Mouse (Mus musculus): ENCODE measurements at regions not wholly inside any gene's neighbourhood (a gene's known extent, or its start where the extent isn't known, plus 50 kb on each side); places are given as distances from the start of the nearest gene placed in this dataset.

DNA sequence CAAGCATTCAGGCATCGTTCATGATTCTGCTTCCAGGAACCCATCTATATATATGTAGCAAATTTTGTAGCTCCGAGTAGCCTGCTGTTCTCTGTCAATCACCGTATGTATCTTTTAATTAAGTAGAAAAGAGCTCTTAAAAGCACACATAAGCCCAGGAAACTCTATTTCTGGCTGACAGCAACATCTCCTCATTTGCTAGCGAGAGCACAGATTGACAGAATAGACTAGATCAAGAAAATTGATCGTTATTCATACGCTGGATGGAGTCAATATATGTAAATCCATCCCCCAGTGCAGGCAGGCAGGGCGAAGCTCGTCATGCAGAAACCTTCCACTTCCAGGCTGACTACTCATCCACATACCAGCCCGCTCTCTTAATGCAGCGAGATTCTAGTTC is 185.6 kb downstream of the Tmem26 start:
- Histone ChIP-seq H3K4me2 (no peak overlapping the region), H3K9ac (ENCODE audit: low read depth, low read length) (no peak overlapping the region), H3K27me3 (ENCODE audit: control insufficient read depth, insufficient read depth, low read length) (no peaks in the 10 kb centered on the region), H3K4me1 (ENCODE audit: control insufficient read depth, insufficient read depth, low read length) (no peaks in the 10 kb centered on the region), H3K4me3 (ENCODE audit: low read depth, low read length) (no peak overlapping the region), H3K36me3 (ENCODE audit: control insufficient read depth, insufficient read depth, low read length) (no peaks in the 10 kb centered on the region), H3K27ac (ENCODE audit: low read depth, low read length) (no peak overlapping the region), H3K9me3 (replicated peaks; ENCODE audit: control insufficient read depth, low read length) (no peaks in the 10 kb centered on the region)
- WGBS (ENCODE audit: insufficient replicate concordance): 77% methylated on average over 10 of the region's 10 CpGs
- no peak for ATAC-seq (replicated peaks; ENCODE audit: insufficient number of reproducible peaks, low FRiP score, low TSS enrichment)

DNA sequence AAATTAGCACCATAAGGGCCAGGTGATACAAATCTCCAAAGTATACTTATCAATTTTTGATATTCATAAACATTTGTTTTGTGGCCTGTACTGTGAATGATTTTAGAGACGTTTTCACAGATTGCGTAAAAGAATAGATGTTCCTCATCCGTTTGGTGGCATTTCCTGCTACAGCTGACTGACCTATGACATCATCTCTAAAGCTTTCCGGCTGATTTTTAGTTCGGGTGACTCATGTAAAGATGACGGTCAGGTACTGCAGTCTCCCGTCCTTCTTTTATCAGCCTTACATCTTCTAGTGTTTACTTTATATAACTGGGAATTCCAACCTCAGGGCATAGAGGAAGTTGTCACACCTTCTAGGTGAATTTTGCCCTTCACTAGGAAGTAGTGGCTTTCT is 192.7 kb downstream of the Tmem26 start:
- no peak for ATAC-seq (replicated peaks; ENCODE audit: insufficient number of reproducible peaks, low FRiP score, low TSS enrichment)
- WGBS (ENCODE audit: insufficient replicate concordance): 51% methylated on average over 7 of the region's 7 CpGs
- H3K27me3 ChIP-seq (ENCODE audit: control insufficient read depth, insufficient read depth, low read length): no peaks in the 10 kb centered on the region
- no peaks in the 10 kb centered on the region for H3K36me3 ChIP-seq (ENCODE audit: control insufficient read depth, insufficient read depth, low read length)
- no peak overlapping the region for H3K4me3 ChIP-seq (ENCODE audit: low read depth, low read length)
- no peaks in the 10 kb centered on the region for H3K9me3 ChIP-seq (replicated peaks; ENCODE audit: control insufficient read depth, low read length)
- H3K27ac ChIP-seq (ENCODE audit: low read depth, low read length): no peak overlapping the region
- no peak overlapping the region for H3K4me2 ChIP-seq
- no peak overlapping the region for H3K9ac ChIP-seq (ENCODE audit: low read depth, low read length)
- H3K4me1 ChIP-seq (ENCODE audit: control insufficient read depth, insufficient read depth, low read length): no peaks in the 10 kb centered on the region

DNA sequence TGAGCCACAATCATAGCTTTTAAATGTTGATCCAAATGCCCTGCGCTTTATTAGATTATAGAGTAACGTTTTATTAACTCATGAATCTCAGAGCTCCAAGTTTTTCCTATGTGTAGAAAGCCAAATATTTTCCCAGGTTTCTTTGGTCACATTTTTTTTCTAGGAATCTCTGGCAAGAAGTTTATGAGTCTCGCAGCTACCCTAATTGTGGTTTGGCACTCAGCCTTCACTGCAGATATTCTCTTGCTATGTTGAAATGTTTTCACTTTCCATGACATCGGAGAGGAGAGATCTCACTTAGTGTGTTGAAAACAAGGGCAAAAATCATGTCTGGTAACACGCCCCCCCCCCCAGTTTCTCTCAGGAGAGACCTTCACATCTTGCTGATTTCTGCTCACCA is 212.4 kb downstream of the Tmem26 start:
- no peak overlapping the region for H3K4me2 ChIP-seq
- no peaks in the 10 kb centered on the region for H3K4me1 ChIP-seq (ENCODE audit: control insufficient read depth, insufficient read depth, low read length)
- whole genome bisulfite sequencing (ENCODE audit: insufficient replicate concordance): 69% methylated on average over 5 of the region's 5 CpGs
- no peak overlapping the region for H3K27ac ChIP-seq (ENCODE audit: low read depth, low read length)
- H3K9ac ChIP-seq (ENCODE audit: low read depth, low read length): no peak overlapping the region
- no peak overlapping the region for H3K4me3 ChIP-seq (ENCODE audit: low read depth, low read length)
- H3K36me3 ChIP-seq (ENCODE audit: control insufficient read depth, insufficient read depth, low read length): no peaks in the 10 kb centered on the region
- H3K9me3 ChIP-seq (replicated peaks; ENCODE audit: control insufficient read depth, low read length): no peaks in the 10 kb centered on the region
- H3K27me3 ChIP-seq (ENCODE audit: control insufficient read depth, insufficient read depth, low read length): no peaks in the 10 kb centered on the region
- no peak for ATAC-seq (replicated peaks; ENCODE audit: insufficient number of reproducible peaks, low FRiP score, low TSS enrichment)

DNA sequence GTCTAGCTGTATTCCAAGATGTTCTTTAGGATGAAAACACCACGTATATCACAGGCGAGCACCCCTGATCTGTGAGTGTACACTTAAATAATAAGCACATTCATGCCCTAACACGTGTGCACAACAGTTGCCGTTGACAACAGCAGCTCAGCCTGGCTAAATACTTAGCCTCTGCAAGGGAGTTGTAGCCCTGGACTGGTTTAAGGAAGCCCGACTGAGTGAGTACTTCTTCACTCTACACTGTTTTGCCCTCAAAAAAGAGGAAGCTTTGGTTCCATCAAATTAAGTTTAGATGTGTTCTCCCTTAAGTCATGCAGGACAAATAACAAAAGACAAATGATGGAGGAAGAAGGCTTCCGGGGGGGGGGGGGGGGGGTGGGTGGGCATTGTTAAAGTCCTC is 208.0 kb upstream of the Rhobtb1 start:
- 85% methylated on average over 6 of the region's 6 CpGs for whole genome bisulfite sequencing (ENCODE audit: insufficient replicate concordance)
- Histone ChIP-seq H3K27me3 (ENCODE audit: control insufficient read depth, insufficient read depth, low read length) (no peaks in the 10 kb centered on the region), H3K9me3 (replicated peaks; ENCODE audit: control insufficient read depth, low read length) (no peaks in the 10 kb centered on the region), H3K4me1 (ENCODE audit: control insufficient read depth, insufficient read depth, low read length) (no peaks in the 10 kb centered on the region), H3K4me3 (ENCODE audit: low read depth, low read length) (no peak overlapping the region), H3K9ac (ENCODE audit: low read depth, low read length) (no peak overlapping the region), H3K36me3 (ENCODE audit: control insufficient read depth, insufficient read depth, low read length) (no peaks in the 10 kb centered on the region), H3K4me2 (no peak overlapping the region), H3K27ac (ENCODE audit: low read depth, low read length) (no peak overlapping the region)
- no peak for ATAC-seq (replicated peaks; ENCODE audit: insufficient number of reproducible peaks, low FRiP score, low TSS enrichment)

DNA sequence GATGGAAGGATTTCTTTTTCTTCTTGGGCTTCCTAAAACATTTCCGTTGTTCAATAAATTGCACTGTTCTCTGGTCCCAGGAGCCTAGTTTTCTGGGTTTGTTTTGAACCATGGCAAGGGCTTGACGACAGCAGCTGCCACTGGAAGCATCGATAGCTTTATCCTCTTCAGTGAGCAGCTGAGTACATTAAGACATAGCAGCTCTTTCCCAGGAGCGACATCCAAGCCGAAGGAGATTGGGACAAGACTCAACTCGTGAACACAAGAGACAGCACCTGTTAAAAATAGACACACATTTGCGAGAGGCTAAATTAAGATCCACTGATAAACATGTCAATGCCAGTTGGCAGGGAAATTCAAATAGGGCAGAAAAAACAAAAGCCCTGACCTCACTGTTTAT is 194.7 kb upstream of the Rhobtb1 start:
- Histone ChIP-seq H3K27ac (ENCODE audit: low read depth, low read length) (no peak overlapping the region), H3K4me2 (no peak overlapping the region), H3K27me3 (ENCODE audit: control insufficient read depth, insufficient read depth, low read length) (no peaks in the 10 kb centered on the region), H3K9me3 (replicated peaks; ENCODE audit: control insufficient read depth, low read length) (no peaks in the 10 kb centered on the region), H3K4me1 (ENCODE audit: control insufficient read depth, insufficient read depth, low read length) (no peaks in the 10 kb centered on the region), H3K36me3 (ENCODE audit: control insufficient read depth, insufficient read depth, low read length) (no peaks in the 10 kb centered on the region), H3K4me3 (ENCODE audit: low read depth, low read length) (no peak overlapping the region), H3K9ac (ENCODE audit: low read depth, low read length) (no peak overlapping the region)
- no peak for ATAC-seq (replicated peaks; ENCODE audit: insufficient number of reproducible peaks, low FRiP score, low TSS enrichment)
- 53% methylated on average over 7 of the region's 7 CpGs for WGBS (ENCODE audit: insufficient replicate concordance)

DNA sequence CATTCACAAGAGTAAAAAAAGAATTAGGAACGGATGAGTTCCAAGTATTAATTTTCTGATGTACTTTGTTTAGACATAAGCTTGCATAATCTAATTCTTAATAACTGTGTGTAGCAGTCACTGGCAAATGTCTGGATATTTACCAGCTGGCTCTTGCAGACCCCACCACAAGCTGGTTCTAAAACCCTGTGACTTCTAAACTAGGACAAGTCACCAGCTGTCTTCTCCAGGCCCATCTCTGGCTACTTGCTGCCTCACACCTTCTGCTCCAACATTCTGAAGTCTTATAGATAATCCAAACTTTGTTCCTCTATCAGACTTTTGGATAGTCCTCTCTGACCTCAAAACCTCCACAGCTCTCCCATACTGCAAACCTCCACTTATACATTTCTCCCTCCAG is 189.9 kb upstream of the Rhobtb1 start:
- no peaks in the 10 kb centered on the region for H3K9me3 ChIP-seq (replicated peaks; ENCODE audit: control insufficient read depth, low read length)
- whole genome bisulfite sequencing (ENCODE audit: insufficient replicate concordance): 79% methylated on average over 1 of the region's 1 CpGs
- ATAC-seq (replicated peaks; ENCODE audit: insufficient number of reproducible peaks, low FRiP score, low TSS enrichment): no peak
- H3K36me3 ChIP-seq (ENCODE audit: control insufficient read depth, insufficient read depth, low read length): no peaks in the 10 kb centered on the region
- no peaks in the 10 kb centered on the region for H3K4me1 ChIP-seq (ENCODE audit: control insufficient read depth, insufficient read depth, low read length)
- H3K9ac ChIP-seq (ENCODE audit: low read depth, low read length): no peak overlapping the region
- no peaks in the 10 kb centered on the region for H3K27me3 ChIP-seq (ENCODE audit: control insufficient read depth, insufficient read depth, low read length)
- no peak overlapping the region for H3K4me2 ChIP-seq
- H3K27ac ChIP-seq (ENCODE audit: low read depth, low read length): no peak overlapping the region
- H3K4me3 ChIP-seq (ENCODE audit: low read depth, low read length): no peak overlapping the region

DNA sequence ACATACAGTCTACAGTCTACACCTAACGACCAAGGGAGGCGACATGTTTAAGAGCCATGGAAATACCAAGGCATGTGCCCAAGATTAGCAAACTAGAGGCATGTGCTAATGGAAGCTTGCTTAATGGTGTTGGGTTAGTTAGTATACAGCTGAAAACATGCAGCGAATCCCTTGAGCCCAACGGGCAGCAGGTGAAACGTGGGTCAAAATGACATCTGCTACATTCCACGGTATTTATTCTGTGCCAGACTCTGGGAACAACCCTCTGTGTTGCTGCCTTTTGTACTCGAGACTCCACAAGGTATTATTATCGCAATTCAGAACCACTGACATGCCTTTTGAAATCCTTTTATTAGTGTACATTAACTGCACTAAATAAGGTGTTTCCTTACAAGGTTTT is 188.1 kb upstream of the Rhobtb1 start:
- ATAC-seq (replicated peaks; ENCODE audit: insufficient number of reproducible peaks, low FRiP score, low TSS enrichment): no peak
- 75% methylated on average over 8 of the region's 8 CpGs for WGBS (ENCODE audit: insufficient replicate concordance)
- H3K27me3 ChIP-seq (ENCODE audit: control insufficient read depth, insufficient read depth, low read length): no peaks in the 10 kb centered on the region

DNA sequence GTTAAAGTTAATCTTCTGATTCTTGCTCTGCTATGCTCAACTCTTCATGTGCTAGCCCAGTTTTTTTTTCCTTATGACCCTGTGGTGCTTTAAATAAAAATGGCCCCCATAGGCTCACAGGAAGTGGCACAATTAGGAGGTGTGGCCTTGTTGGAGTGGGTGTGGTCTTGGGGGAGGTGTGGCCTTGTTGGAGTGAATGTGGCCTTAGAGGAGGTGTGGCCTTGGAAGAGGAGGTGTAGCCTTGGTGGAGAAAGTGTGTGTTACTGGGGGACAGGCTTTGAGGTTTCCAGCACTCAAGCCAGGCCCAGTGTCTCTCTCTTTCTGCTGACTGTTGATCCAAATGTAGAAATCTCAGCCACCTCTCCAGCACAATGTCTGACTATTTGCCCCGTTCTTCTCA is 186.0 kb upstream of the Rhobtb1 start:
- 96% methylated on average over 1 of the region's 1 CpGs for WGBS (ENCODE audit: insufficient replicate concordance)
- Histone ChIP-seq H3K4me3 (ENCODE audit: low read depth, low read length) (no peak overlapping the region), H3K27me3 (ENCODE audit: control insufficient read depth, insufficient read depth, low read length) (no peaks in the 10 kb centered on the region), H3K4me2 (no peak overlapping the region), H3K4me1 (ENCODE audit: control insufficient read depth, insufficient read depth, low read length) (no peaks in the 10 kb centered on the region), H3K9me3 (replicated peaks; ENCODE audit: control insufficient read depth, low read length) (no peaks in the 10 kb centered on the region), H3K36me3 (ENCODE audit: control insufficient read depth, insufficient read depth, low read length) (no peaks in the 10 kb centered on the region), H3K9ac (ENCODE audit: low read depth, low read length) (no peak overlapping the region), H3K27ac (ENCODE audit: low read depth, low read length) (no peak overlapping the region)
- ATAC-seq (replicated peaks; ENCODE audit: insufficient number of reproducible peaks, low FRiP score, low TSS enrichment): no peak

More for the DNA sequence above, 188.1 kb upstream of the Rhobtb1 start:
- no peak overlapping the region for H3K4me2 ChIP-seq
- H3K9ac ChIP-seq (ENCODE audit: low read depth, low read length): no peak overlapping the region
- H3K4me3 ChIP-seq (ENCODE audit: low read depth, low read length): no peak overlapping the region
- no peaks in the 10 kb centered on the region for H3K4me1 ChIP-seq (ENCODE audit: control insufficient read depth, insufficient read depth, low read length)
- no peaks in the 10 kb centered on the region for H3K9me3 ChIP-seq (replicated peaks; ENCODE audit: control insufficient read depth, low read length)
- H3K36me3 ChIP-seq (ENCODE audit: control insufficient read depth, insufficient read depth, low read length): no peaks in the 10 kb centered on the region
- no peak overlapping the region for H3K27ac ChIP-seq (ENCODE audit: low read depth, low read length)

DNA sequence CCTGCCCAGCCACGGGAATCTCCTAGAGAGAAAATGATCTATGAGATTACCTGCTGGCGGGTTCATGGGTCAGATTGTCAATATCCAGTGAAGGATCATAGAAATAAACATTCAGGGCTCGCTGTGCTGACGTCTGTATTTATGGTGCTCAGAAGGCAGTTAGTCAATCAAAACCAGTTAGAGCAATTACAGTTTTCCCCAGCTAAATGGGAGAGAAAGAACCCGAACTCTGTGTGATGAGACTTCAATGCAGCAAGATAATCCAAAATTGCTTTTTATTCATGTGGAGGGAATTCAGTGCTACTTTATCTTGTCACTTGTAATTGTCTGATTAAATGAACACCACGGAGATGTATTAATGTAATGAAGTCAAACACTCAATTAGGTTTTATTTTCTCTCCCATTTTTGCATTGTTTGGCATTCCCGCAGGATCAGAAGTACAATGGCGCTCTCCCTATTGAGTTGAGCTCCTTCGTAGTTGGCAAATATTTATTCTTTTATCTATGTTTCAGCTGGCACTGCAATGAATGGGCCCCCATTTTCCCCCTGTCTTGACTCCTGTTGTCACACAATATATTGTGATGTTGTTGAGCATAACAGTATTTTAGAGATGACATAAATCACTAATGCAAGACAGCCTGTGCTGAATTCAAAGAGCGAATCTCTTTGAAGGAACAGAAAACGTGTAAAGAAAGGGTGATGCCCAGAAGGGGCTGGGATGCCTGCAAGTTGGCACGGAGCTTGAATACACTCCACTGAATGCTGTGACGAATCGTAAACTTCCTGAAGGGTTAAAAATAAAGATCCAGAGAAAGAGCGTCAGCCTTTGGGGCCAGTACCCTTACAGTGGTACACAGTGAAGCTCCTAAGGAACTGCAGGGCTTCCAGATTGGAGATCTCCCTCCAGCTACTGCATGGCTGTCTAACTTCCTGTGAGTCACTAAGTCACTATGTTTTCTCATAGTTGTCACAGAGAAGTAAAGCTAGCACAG is 183.0 kb upstream of the Rhobtb1 start:
- Histone ChIP-seq H3K27me3 (ENCODE audit: control insufficient read depth, insufficient read depth, low read length) (no peaks in the 10 kb centered on the region), H3K4me1 (ENCODE audit: control insufficient read depth, insufficient read depth, low read length) (no peaks in the 10 kb centered on the region), H3K9ac (ENCODE audit: low read depth, low read length) (no peak overlapping the region), H3K4me3 (ENCODE audit: low read depth, low read length) (no peak overlapping the region), H3K36me3 (ENCODE audit: control insufficient read depth, insufficient read depth, low read length) (no peaks in the 10 kb centered on the region), H3K4me2 (no peak overlapping the region), H3K9me3 (replicated peaks; ENCODE audit: control insufficient read depth, low read length) (no peaks in the 10 kb centered on the region), H3K27ac (ENCODE audit: low read depth, low read length) (no peak overlapping the region)
- WGBS (ENCODE audit: insufficient replicate concordance): 78% methylated on average over 15 of the region's 15 CpGs
- ATAC-seq (replicated peaks; ENCODE audit: insufficient number of reproducible peaks, low FRiP score, low TSS enrichment): no peak
